Mouse (Mus musculus): ENCODE data around the gene Agfg1.

GRCm38 (mm10) chr1:82826911-82827310 lies 12.4 kb upstream of the Agfg1 start:
- TF ChIP-seq MAFK (IDR thresholded peaks at IDR 0.05; ENCODE audit: insufficient read depth, low read depth, low read length) = no peak
- TF ChIP-seq ZNF384 (IDR thresholded peaks at IDR 0.05; ENCODE audit: low read depth, low read length) = no peak
- TF ChIP-seq CHD2 (IDR thresholded peaks at IDR 0.05; ENCODE audit: low read depth, low read length) = no peak

Measured in ES-E14 (cell line).